Mouse (Mus musculus) activated CD4-positive, CD25-positive, alpha-beta regulatory T cell, adult 4 months (primary cell): ENCODE measurements around the gene Pigs. TPM values are rescaled to one million over a fixed set of nuclear protein-coding genes. Genes with fewer than 3 reads are reported as not detected.

ENCODE experiments used
- ATAC-seq: one replicate; pipeline ENCODE4 v1.8.0; 2017
- polyA plus RNA-seq, 2 experiments: library from polyadenylated mRNA; unstranded; fragments of 100-300 nt; shearing (Covaris generic); gene quantifications; one replicate each; pipeline ENCODE4 v1.2.1; 2017

Gene Pigs
- polyA plus RNA-seq, result 10 to 100 TPM; 43.6 to 66.6 TPM

- peak; percentile 95 for ATAC-seq
Observed at GRCm38 (mm10) chr11:78327634-78328511, at the start of gene Pigs. Gene Pigs (plus strand): TSS chr11:78328415.

- ATAC-seq, result no peak
Observed at GRCm38 (mm10) chr11:78278853-78279252, 49.4 kb upstream of the Pigs start.

GRCm38 (mm10) chr11:78279586-78279985 is 48.6 kb upstream of the Pigs start:
- ATAC-seq, result no peak

DNA sequence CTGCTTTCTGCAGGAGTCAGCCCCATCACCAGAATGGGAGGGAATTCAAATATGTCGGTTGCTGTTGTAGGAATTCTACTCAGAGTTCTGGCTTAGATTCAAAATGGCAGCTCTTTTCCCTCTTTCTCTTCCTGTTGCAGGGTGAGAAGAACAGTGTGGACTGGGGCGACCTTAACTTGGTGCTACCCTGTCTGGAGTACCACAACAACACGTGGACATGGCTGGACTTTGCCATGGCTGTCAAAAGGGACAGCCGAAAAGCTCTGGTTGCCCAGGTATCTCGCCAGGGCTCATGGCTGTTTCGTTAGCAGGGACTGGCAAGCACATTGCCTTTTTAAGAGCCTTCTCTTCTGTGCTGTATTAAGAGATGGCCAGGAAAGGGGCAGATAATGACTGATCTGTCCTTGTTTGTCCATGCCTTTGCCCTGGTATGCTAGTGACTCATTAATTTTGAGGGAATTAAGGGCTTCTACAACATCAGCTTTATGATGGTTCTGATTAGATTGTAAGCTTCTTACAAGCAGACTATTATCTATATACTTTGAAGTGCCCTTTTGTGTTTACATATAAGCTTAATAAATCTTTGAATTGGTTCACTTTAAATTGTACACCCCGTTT is 39.0 kb upstream of the Pigs start:
- ATAC-seq, result no peak

- no peak for ATAC-seq
Observed at GRCm38 (mm10) chr11:78290654-78291053, 37.6 kb upstream of the Pigs start, which contains the start of gene BC030499. Gene BC030499 (plus strand): TSS chr11:78290841.

DNA sequence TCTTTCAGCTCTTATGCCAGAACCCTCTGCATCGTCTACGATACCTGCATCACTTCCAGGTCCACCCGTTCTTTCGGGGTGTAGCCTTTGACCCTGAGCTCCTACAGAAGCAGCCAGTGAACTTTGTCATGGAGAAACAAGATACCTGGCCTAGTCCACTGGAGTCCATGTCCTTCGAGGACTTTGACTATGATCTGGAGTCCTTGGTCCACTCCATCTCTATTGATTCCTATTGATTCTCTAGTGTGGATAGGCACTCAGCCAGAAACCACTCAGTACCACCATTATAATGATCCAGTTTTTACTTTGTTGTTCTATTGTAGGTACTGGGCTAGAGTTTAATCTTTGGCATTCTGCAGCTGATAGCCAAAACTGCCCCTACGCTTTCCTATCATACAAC is 33.6 kb upstream of the Pigs start:
- ATAC-seq, result no peak

DNA sequence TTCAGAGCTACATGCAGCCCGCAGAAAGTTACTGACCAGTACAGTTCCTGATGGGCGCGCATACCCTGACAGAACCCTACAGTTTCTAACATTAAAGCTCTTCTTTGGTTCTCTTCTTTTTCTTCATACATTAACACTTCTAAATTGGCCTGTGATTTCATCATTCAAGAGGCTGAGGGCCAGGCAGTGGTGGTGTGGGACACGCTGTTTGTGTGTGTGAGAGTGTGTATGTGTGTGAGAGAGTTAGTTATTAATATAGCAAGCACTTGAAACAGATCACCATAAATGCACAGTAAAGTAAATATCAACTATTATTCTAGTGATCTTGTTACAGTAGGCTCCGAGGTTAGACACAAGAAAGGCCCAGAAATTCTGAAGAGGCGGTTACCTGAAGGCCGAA is 27.3 kb upstream of the Pigs start:
- ATAC-seq, result no peak

DNA sequence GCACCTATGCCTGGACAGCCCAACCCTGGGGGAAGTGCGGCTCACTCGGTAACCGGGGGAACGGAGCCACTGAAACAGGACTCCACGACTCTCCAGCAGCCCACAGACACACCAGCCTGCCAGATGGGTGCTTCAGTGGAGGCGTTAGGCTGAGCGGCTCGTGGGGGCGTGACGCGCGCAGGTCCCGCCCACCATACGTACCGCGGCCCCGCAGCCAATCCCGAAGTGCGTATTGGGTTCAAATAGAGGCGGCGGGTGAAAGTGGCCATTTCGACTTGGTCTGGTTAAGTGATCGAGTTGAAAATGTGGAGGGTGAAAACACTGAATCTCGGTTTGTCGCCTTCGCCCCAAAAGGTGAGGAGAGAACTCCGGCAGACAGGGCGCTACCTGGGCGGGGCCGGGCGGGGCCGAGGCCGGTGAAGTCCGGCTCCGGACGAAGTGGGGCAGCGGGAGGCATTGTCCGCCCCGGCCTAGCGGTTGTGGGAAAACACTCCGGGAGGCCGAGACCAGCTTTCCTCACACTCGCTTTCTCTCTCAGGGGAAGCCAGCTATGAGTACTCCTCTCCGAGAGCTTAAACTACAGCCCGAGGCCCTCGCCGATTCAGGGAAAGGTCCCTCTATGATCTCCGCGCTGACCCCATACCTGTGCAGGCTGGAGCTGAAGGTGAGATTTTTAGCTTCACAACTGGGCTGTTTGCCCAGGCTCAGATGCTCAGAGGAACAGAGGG is 26.7 kb upstream of the Pigs start, which contains the start of gene Spag5:
Gene Spag5 (plus strand): TSS at position 173 of the 728 bp plus-strand sequence.
- peak; percentile 99 for ATAC-seq

- no peak for ATAC-seq
Observed at GRCm38 (mm10) chr11:78305272-78305671, 22.9 kb upstream of the Pigs start.

DNA sequence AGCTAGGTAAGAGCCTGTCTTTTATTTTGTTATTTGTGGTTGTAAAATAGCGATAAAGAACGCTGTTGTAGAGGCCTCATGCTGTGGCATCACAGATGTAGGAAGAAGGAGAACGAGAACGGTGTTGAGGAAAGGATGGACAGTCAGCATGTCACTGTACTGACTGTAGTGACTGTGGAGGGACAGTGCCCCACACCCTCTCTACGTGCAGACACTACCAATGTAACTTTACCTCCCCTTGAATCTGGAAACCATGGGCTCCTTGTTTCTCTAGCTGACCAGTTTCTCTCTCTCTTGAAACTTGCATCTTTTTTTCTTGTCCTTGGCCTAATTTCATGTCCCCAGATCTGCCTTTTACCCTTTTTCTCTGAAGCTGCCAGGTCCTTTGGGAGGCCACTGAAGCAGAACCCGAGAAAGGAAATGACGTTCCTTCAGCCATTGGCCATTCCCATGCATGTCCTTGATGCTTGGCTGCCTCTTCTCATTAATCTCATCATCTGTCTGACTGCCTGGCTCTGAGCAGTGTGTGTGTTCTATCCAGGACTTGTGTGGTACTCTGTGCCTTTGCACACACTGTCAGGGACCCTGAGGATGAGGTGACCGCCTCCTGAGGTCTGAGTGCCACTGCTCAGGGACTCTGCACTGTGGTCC is 17.2 kb upstream of the Pigs start:
- ATAC-seq, result no peak

DNA sequence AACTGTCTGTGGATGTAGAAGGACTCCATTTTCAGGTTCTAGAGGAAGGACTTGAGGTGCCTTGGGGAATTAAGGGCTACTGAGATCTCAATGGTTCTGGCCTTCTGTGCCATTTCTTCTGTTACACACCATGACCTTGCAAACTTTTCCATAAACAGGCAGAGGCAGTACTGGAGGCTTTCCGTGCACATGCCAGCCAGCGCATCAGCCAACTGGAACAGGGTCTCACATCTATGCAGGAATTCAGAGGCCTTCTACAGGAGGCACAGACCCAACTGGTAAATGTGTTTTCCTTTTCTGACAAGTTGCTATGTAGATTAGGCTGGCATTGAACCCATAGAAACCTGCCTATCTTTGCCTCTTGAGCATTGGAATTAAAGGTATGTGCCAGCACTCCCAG is 14.6 kb upstream of the Pigs start:
- ATAC-seq, result no peak

DNA sequence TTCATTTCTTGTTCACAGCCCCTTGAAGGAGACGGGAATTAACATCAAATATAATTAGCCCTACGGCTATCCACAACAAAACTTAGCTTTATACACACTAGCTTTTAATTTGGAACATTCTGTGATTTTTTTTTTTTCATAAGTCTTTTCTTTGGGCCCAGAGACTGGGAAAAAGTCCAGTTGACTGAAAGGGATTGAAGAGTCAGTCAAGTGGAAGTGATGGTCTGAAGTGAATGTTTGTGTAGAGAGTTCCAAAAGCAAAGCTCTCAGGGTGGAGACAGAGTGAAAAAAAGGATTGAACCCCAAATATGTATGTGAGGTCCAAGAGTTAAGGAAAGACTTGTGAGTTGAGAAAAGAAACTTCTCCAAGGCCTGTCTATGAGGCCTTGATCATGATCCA is 9.8 kb upstream of the Pigs start:
- ATAC-seq, result no peak

GRCm38 (mm10) chr11:78322076-78322831 is 6.0 kb upstream of the Pigs start:
- ATAC-seq, result no peak

- peak; percentile 99 for ATAC-seq
Observed at GRCm38 (mm10) chr11:78322860-78323259, 5.4 kb upstream of the Pigs start, which contains the start of gene Aldoc. Gene Aldoc (plus strand): TSS chr11:78322968.

GRCm38 (mm10) chr11:78324000-78324785 is 4.0 kb upstream of the Pigs start:
- no peak for ATAC-seq

GRCm38 (mm10) chr11:78324965-78325364 is 3.2 kb upstream of the Pigs start:
- no peak for ATAC-seq

GRCm38 (mm10) chr11:78327215-78327614 is 1.0 kb upstream of the Pigs start:
- no peak for ATAC-seq

- ATAC-seq, result no peak
Observed at GRCm38 (mm10) chr11:78328512-78329056, 369 bp downstream of the Pigs start.

- no peak for ATAC-seq
Observed at GRCm38 (mm10) chr11:78332676-78333075, 4.5 kb downstream of the Pigs start.

DNA sequence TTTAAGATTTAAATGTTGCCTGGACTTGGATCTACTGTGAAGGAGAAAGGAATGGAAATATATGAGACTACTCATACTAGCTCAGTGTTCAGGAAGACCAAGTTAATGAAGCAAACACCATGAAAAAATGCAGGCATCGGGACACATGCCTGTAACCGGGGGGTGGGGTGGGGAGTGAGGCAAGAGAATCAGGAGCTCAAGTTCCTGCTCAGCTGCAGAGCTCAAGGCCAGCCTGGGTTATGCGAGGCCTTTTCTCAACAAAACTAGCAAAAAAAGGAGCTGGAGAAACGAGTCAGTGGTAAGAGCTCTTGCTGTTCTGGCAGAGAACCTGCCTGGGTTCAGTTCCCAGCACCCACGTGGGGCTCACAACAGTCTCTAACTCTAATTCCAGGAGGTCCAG is 5.8 kb downstream of the Pigs start:
- ATAC-seq, result no peak

- ATAC-seq, result no peak
Observed at GRCm38 (mm10) chr11:78337040-78337439, 8.8 kb downstream of the Pigs start.
